Mouse (Mus musculus) midbrain, embryonic 14.5 days (tissue): ENCODE results near the gene Cdkal1. TPM values are rescaled to one million over a fixed set of nuclear protein-coding genes. Genes with fewer than 3 reads are reported as not detected.

ENCODE experiments used
- ATAC-seq: fragments of 200-750 bp; cut with Nextera tagmentation; 2 replicates; pipeline ENCODE4 v1.8.0; 2017; ENCODE audit warnings: moderate number of reproducible peaks, moderate library complexity; ENCODE audit not compliant: low FRiP score, low TSS enrichment
- DNase-seq: peaks from one replicate; pipeline ENCODE4 v3.0.0-alpha.2; 2015
- H3K27ac ChIP-seq: fragments of 300-500 bp; sonication (generic); replicated peaks from 2 replicates; pipeline ENCODE4 v1.5.1; 2014; ENCODE audit warnings: mild to moderate bottlenecking, low read depth, low read length, moderate library complexity
- H3K27me3 ChIP-seq: fragments of 300-500 bp; sonication (generic); 2 replicates; pipeline ENCODE4 v1.6.1; 2014; ENCODE audit warnings: low read length, control low read depth, mixed read lengths; ENCODE audit not compliant: control insufficient read depth, insufficient read depth
- H3K36me3 ChIP-seq: fragments of 300-500 bp; sonication (generic); 2 replicates; pipeline ENCODE4 v1.6.1; 2014; ENCODE audit warnings: low read length, control low read depth; ENCODE audit not compliant: control insufficient read depth, insufficient read depth
- H3K4me1 ChIP-seq: fragments of 300-500 bp; sonication (generic); 2 replicates; pipeline ENCODE4 v1.6.1; 2014; ENCODE audit warnings: mild to moderate bottlenecking, antibody characterized with exemption, low read length, control low read depth; ENCODE audit not compliant: control insufficient read depth, insufficient read depth
- H3K4me2 ChIP-seq: fragments of 300-500 bp; sonication (generic); 2 replicates; pipeline ENCODE4 v1.6.1; 2014; ENCODE audit warnings: mild to moderate bottlenecking, low read length, moderate library complexity
- H3K4me3 ChIP-seq: fragments of 300-500 bp; sonication (generic); replicated peaks from 2 replicates; pipeline ENCODE4 v1.5.1; 2014; ENCODE audit warnings: low read depth, low read length
- H3K9ac ChIP-seq: fragments of 300-500 bp; sonication (generic); replicated peaks from 2 replicates; pipeline ENCODE4 v1.6.1; 2014; ENCODE audit warnings: mild to moderate bottlenecking, low read length, moderate library complexity
- H3K9me3 ChIP-seq: fragments of 300-500 bp; sonication (generic); 2 replicates; pipeline ENCODE4 v1.6.1; 2016; ENCODE audit warnings: low read length, control low read depth, mixed read lengths; ENCODE audit not compliant: control insufficient read depth
- WGBS: fragments of 180-500 bp; shearing (Covaris S2); extraction: QIAGEN DNeasy Blood & Tissue Kit; methylation state at CpG from one replicate; pipeline ENCODE4 v1.1.7; 2014; 5-methylcytosine and 5-hydroxymethylcytosine counted together
- polyA plus RNA-seq: library from polyadenylated mRNA; unstranded; fragments of >200 nt; fragmentation: Nextera tagmentation; extraction: Ambion mirVana; gene quantifications from 2 replicates; pipeline ENCODE4 v1.2.1, GENCODE M21; 2014

The Cdkal1 gene
- polyA plus RNA-seq, 1 experiment from 2014 or later, result 23.5 TPM

DNA sequence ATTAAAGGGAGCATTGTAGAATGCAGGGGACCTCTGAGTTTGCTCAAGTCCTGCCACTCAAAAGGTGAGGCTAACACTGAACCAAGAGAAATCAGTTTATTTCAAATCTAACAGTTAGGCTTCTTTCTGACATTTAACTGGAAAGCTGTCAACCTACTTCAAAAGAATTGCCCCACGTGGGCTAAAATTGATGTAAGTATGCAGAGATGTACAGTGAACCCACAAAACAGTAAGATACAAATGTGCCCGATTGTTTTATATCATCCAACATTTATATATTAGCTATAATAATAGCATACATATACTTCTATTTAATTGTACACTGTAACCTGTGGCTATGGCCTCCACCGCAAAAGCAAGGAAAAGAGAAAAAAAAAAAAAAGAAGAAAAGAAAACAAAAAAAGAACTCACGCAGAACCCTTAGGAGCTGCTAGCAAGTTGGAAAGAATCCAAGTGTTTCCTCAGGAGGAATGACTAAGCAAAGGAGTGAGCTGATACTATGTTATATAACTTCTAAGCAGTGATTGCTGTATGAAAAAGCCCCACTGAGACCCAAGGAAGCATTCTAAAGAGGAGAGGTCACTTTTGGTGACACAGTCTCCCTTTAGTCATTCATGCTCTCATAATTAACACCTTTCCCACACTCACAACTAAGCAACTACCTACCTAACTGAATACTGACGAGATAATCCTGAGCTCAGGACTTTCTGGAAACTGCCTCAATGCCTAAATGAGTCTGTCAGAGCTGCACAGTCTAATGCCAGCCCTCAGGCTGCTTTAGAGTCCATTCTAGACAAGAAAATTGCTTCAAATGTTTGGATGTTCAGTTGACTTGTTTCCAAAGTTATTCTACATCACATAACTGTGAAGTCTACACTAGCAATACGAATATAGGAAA lies 352.1 kb downstream of the Cdkal1 start:
- DNase-seq (peak; percentile 49), ATAC-seq (no peak)
- 72% methylated on average over 6 of the region's 6 CpGs for whole genome bisulfite sequencing

GRCm38 (mm10) chr13:29502481-29503146 lies 352.9 kb downstream of the Cdkal1 start:
- DNase-seq, result no peak
- H3K36me3 ChIP-seq, result no peaks in the 10 kb centered on the region
- no peak overlapping the region for H3K4me2 ChIP-seq
- no peak overlapping the region for H3K9ac ChIP-seq
- no peak for ATAC-seq
- WGBS, result 82% methylated on average over 5 of the region's 5 CpGs
- H3K9me3 ChIP-seq, result no peaks in the 10 kb centered on the region
- H3K27ac ChIP-seq, result no peak overlapping the region
- 0 out of 2 replicates have a peak, but pooled peaks cover 5% of the 10 kb centered on the region for H3K4me1 ChIP-seq
- H3K27me3 ChIP-seq, result no peaks in the 10 kb centered on the region
- no peak overlapping the region for H3K4me3 ChIP-seq

More for the DNA sequence above, 352.1 kb downstream of the Cdkal1 start:
- Histone ChIP-seq H3K4me3 (no peak overlapping the region), H3K27me3 (no peaks in the 10 kb centered on the region), H3K9me3 (no peaks in the 10 kb centered on the region), H3K27ac (no peak overlapping the region), H3K4me2 (no peak overlapping the region), H3K36me3 (no peaks in the 10 kb centered on the region), H3K4me1 (0 out of 2 replicates have a peak, but pooled peaks cover 5% of the 10 kb centered on the region), H3K9ac (no peak overlapping the region)

DNA sequence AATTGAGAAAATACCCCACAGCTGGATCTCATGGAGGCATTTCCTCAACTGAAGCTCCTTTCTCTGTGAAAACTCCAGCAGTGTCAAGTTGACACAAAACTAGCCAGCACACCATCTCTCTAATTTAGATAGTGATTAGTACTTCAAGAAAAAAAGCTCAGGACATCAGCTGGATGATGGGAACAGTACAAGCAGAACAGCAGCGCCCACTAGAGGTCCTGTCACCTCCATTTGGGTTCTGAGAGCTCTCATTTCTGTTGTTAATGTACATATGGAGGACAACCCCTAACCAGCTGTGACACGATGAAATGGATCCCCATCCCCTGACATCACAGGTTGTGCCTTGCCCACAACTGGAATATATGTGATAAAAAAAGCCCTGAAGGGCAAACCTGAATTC lies 354.3 kb downstream of the Cdkal1 start:
- ATAC-seq, result no peak
- Histone ChIP-seq H3K9ac (no peak overlapping the region), H3K27ac (no peak overlapping the region), H3K36me3 (no peaks in the 10 kb centered on the region), H3K9me3 (no peaks in the 10 kb centered on the region), H3K4me3 (no peak overlapping the region), H3K4me1 (0 out of 2 replicates have a peak, but pooled peaks cover 5% of the 10 kb centered on the region), H3K27me3 (no peaks in the 10 kb centered on the region), H3K4me2 (no peak overlapping the region)
- WGBS, result 79% methylated on average over 2 of the region's 2 CpGs
- no peak for DNase-seq

- no peaks in the 10 kb centered on the region for H3K9me3 ChIP-seq
- no peaks in the 10 kb centered on the region for H3K36me3 ChIP-seq
- H3K4me1 ChIP-seq, result no peaks in the 10 kb centered on the region
- DNase-seq, result no peak
- 77% methylated on average over 2 of the region's 2 CpGs for WGBS
- H3K27me3 ChIP-seq, result no peaks in the 10 kb centered on the region
- H3K27ac ChIP-seq, result no peak overlapping the region
- no peak for ATAC-seq
- no peak overlapping the region for H3K4me3 ChIP-seq
- no peak overlapping the region for H3K9ac ChIP-seq
- no peak overlapping the region for H3K4me2 ChIP-seq
Observed at GRCm38 (mm10) chr13:29499750-29500149, 355.7 kb downstream of the Cdkal1 start.

GRCm38 (mm10) chr13:29497286-29497685 lies 358.2 kb downstream of the Cdkal1 start:
- no peaks in the 10 kb centered on the region for H3K4me1 ChIP-seq
- H3K9ac ChIP-seq, result no peak overlapping the region
- no peaks in the 10 kb centered on the region for H3K27me3 ChIP-seq
- no peaks in the 10 kb centered on the region for H3K36me3 ChIP-seq
- no peak overlapping the region for H3K4me2 ChIP-seq
- no peaks in the 10 kb centered on the region for H3K9me3 ChIP-seq
- ATAC-seq (no peak), DNase-seq (no peak)
- no peak overlapping the region for H3K4me3 ChIP-seq
- WGBS, result 92% methylated on average over 7 of the region's 7 CpGs
- H3K27ac ChIP-seq, result no peak overlapping the region

DNA sequence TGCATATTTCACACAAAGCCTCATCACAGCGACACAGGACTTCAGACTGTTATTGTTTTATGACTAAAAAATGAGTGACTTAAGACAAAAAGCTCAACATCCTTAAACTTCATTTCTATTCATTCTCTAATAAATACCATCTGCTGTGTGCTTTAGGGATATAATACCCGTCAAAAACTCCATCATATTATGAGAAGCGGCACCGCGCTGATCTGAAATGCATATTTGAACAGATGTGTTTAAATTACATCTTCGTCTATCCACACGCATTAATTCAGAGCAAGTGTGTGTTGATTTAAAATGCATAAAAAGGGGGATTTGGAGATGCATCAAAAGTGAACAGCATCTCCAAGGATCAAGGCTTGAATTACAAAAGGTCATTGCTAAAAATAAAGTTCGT lies 365.1 kb downstream of the Cdkal1 start:
- Histone ChIP-seq H3K4me1 (no peaks in the 10 kb centered on the region), H3K27me3 (no peaks in the 10 kb centered on the region), H3K27ac (0 out of 2 replicates have a peak overlapping the region, but pooled peaks have one; percentile 20), H3K4me3 (no peak overlapping the region), H3K4me2 (no peak overlapping the region; the same call in 1 of the 2 replicates), H3K36me3 (no peaks in the 10 kb centered on the region), H3K9me3 (no peaks in the 10 kb centered on the region), H3K9ac (no peak overlapping the region)
- ATAC-seq, result no peak
- 45% methylated on average over 8 of the region's 8 CpGs for WGBS
- DNase-seq, result peak; percentile 56

DNA sequence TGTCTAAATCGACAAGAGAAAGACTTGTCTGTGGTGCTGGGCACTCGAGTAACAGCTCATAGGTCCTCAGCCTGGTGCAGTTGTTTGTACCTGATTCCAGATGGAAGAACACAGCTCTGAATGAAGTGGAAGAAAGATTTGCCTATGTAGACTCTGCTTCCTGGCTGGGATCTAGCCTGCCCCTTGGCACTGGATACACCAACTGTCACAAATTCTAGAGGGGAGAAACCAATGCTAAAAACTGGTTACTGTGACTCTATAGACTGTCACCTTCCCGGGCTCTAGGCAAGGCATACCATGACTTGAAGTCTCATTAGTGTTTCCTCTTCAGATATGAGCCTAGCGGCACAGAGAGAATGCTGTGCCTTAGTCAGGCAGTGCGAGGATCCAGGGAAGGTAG lies 366.0 kb downstream of the Cdkal1 start:
- WGBS, result 75% methylated on average over 5 of the region's 5 CpGs
- H3K27ac ChIP-seq, result peak overlapping the region; percentile 65
- no peaks in the 10 kb centered on the region for H3K9me3 ChIP-seq

DNA sequence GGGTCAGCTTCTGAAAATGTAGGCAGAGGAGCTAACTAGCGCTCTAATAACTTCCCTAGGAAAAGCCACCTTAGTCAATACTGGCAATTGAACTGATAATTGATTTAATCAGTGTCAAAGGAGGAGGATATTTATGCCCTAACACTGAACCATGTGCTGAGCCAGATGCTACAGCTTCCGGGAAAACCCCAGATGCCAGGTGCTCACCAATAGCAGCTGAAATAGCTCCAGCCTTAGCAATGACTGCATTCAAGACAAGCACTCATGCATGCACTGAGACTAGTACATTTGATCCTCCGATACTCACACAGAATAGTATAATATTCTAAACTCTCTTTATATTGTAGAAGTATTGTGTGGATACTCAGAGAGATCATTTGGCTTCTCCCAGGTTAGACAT lies 368.8 kb downstream of the Cdkal1 start:
- ATAC-seq (no peak), DNase-seq (no peak)
- WGBS, result 52% methylated on average over 3 of the region's 3 CpGs
- no peak overlapping the region for H3K4me2 ChIP-seq
- H3K27me3 ChIP-seq, result no peaks in the 10 kb centered on the region
- no peaks in the 10 kb centered on the region for H3K4me1 ChIP-seq
- no peaks in the 10 kb centered on the region for H3K9me3 ChIP-seq
- H3K27ac ChIP-seq, result no peak overlapping the region
- H3K4me3 ChIP-seq, result no peak overlapping the region
- no peak overlapping the region for H3K9ac ChIP-seq
- H3K36me3 ChIP-seq, result no peaks in the 10 kb centered on the region

More for the DNA sequence above, 366.0 kb downstream of the Cdkal1 start:
- ATAC-seq (no peak), DNase-seq (peak; percentile 25)
- Histone ChIP-seq H3K36me3 (no peaks in the 10 kb centered on the region), H3K4me1 (no peaks in the 10 kb centered on the region), H3K4me3 (no peak overlapping the region), H3K27me3 (no peaks in the 10 kb centered on the region), H3K4me2 (no peak overlapping the region), H3K9ac (no peak overlapping the region)
